Mouse (Mus musculus): ENCODE measurements around the gene 3110082I17Rik.

DNA sequence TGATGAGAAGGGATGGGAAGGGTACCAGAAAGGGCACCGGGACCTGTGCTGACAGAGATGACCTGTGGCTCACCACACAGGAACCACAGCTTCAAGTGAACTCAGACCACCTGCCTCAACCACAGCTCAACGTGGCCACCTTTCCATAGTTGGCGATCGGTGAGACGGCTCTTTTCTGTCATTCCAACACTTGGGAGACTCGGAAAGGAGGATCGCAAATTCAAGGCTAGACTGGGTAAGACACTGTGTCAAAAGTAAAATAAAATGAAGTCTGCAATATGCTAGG is 82.1 kb downstream of the 3110082I17Rik start:
- TF ChIP-seq TAL1 (conservative IDR thresholded peaks at IDR 0.05; ENCODE audit: low read depth, low read length) (no peak), CTCF (IDR thresholded peaks at IDR 0.05; ENCODE audit: low read depth, low read length) (no peak), GATA1 (IDR thresholded peaks at IDR 0.05; ENCODE audit: borderline replicate concordance, low read length) (no peak), POLR2AphosphoS5 (IDR thresholded peaks at IDR 0.05; ENCODE audit: insufficient replicate concordance, low read depth, low read length) (no peak)
